Mouse (Mus musculus): ENCODE data around the gene Itga4.

Itga4 gene

DNA sequence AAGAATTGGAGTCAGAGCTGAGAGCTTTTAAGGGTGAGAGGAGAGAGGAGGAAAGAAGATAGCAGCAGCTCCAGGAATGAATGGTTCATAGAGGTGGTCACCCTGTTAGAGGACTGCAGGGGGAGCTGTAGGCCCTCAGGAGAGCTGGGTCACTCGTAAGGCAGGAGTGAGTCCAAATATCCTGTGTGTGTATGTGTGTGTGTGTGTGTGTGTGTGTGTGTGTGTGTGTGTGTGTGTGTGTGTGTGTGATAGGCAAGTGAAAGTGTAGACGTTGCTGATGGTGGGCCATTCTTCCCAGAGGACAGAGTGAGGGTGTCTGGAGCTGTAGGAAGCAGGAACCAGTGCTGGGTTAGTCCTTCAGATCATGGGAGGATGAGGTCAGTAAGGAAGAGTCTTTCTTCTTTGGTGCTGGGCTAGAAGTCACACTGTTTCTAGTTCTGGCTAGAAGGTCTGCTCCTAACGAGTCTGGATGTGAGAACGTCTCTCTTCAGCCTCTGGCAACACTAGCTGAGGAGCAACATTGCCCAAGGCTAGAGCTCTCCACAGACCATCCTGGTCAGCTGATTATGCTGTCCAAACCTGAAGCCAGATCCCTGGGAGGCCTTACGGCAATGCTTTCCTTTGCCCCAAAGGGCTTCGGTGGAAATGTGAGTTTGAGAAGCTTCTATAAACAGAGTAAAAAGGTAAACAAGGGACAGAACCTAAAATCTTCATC, 117.4 kb downstream of the Itga4 start:
- H3K9me3 ChIP-seq (ENCODE audit: low read length) = no peaks in the 10 kb centered on the region
- H3K4me1 ChIP-seq (replicated peaks; ENCODE audit: low read depth, low read length) = peaks cover 41% of the 10 kb centered on the region
- H3K36me3 ChIP-seq (ENCODE audit: insufficient read depth, low read length) = no peaks in the 10 kb centered on the region
- no peak overlapping the region for H3K4me3 ChIP-seq (replicated peaks; ENCODE audit: low read length)
- no peaks in the 10 kb centered on the region for H3K27me3 ChIP-seq (ENCODE audit: insufficient read depth, low read length)
- TF ChIP-seq NANOG (IDR thresholded peaks at IDR 0.05; ENCODE audit: borderline replicate concordance, low read length) = no peak
- TF ChIP-seq CTCF (conservative IDR thresholded peaks at IDR 0.05; ENCODE audit: low read length) = peak; percentile 32

DNA sequence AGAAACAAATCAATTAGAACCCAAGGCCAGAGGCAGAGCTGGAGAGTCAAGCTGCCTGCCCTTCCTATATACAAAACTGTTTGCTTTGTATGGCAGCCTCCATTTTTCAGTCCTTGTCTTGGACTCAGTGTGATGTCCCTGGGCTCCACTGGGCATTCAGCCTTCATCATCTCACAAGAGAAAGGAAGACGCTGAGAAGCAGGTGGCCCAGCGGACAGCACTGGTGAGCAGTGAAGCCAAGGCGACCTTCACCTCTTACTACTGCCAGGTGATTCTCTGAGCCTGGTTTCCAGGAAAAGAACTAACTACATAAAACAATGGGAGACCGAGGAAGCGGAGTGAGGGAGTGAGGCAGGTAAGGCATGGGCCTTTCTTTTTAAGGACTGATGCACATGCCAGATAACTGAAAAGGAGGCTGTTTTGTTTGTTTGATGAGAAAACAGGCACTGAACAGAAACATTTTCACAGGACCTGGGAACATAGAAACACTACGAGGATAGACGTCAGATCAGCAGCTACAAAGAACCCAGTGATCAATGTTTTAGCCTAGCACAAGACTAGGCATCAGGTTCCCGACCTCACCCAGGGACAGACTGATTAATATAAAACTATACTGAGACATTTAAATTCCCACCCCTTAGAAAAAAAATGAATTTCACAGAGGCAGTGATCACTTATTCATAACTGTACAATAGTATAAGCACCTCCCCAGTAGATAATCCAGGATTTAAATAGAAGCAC, 123.3 kb downstream of the Itga4 start:
- Histone ChIP-seq H3K9me3 (ENCODE audit: low read length) (no peaks in the 10 kb centered on the region), H3K36me3 (ENCODE audit: insufficient read depth, low read length) (no peaks in the 10 kb centered on the region), H3K27me3 (ENCODE audit: insufficient read depth, low read length) (no peaks in the 10 kb centered on the region), H3K4me1 (replicated peaks; ENCODE audit: low read depth, low read length) (peaks cover 34% of the 10 kb centered on the region), H3K4me3 (replicated peaks; ENCODE audit: low read length) (peak overlapping the region; percentile 1; the same call in 1 of the 2 replicates)
- no peak for TF ChIP-seq POU5F1 (IDR thresholded peaks at IDR 0.05; ENCODE audit: borderline replicate concordance, low read length)

DNA sequence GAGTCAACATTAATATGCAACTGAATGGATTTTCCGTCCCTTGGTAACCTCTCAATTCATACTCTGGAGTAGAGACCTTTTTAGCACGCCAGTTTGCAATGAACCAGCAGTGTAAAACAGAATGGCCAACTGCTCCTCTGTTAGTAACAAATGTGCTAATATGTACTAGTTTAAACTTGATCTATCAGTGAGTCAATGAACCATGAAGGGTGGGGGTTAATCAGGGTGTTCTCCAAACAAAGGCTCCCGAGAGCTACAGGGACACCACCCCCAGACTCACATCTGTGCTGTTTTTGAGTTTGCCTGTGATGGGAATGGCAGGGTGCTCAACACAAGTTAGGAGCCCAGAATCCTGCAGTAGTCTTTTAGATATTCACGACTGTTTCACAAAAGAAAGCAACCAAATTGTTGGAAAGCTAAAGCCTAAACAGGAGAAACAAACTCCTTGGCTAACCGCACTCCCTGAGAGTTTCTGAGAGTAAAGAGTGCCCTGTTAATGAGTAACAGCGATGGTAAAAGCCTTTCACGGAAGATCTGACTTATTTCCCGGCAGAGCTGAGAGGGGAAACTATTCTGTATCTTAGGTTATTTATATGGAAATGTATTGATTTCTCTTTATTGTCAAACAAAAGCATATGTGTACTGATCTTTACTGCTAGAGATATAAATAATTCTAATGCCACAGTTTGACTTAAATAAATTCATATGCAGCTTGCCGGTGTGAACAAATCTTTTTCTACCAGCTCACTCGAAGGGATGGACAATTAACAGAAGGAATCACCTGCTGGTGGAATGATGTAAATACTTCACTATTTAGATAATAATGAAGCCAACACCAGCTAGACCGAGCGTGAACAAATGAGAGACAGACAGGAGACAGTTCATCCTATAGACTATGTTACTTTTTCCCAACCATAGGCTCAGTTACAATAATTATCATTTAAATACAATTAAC, 124.1 kb downstream of the Itga4 start:
- Histone ChIP-seq H3K27me3 (ENCODE audit: insufficient read depth, low read length) (no peaks in the 10 kb centered on the region), H3K4me1 (replicated peaks; ENCODE audit: low read depth, low read length) (peaks cover 34% of the 10 kb centered on the region), H3K4me3 (replicated peaks; ENCODE audit: low read length) (0 out of 2 replicates have a peak overlapping the region, but pooled peaks have one; percentile 18), H3K36me3 (ENCODE audit: insufficient read depth, low read length) (no peaks in the 10 kb centered on the region), H3K9me3 (ENCODE audit: low read length) (no peaks in the 10 kb centered on the region)
- TF ChIP-seq NANOG (IDR thresholded peaks at IDR 0.05; ENCODE audit: borderline replicate concordance, low read length) = peak; percentile 59
- peak; percentile 23 for TF ChIP-seq CTCF (conservative IDR thresholded peaks at IDR 0.05; ENCODE audit: low read length)
- no peak for TF ChIP-seq POU5F1 (IDR thresholded peaks at IDR 0.05; ENCODE audit: borderline replicate concordance, low read length)
